In genomic region chr1:36293470-36293869, GRCm38 (mm10) we compare ENCODE assay signal across 29 mouse cellular contexts. TPM values are rescaled to one million over a fixed set of nuclear protein-coding genes. Genes with fewer than 3 reads are reported as not detected.
A peak's percentile ranks its signal among the peaks of the same experiment; 100 is the strongest.
DNase-seq lines count a peak whose midpoint lies in the region; TF ChIP-seq lines count a peak whose summit lies in the region.
"Had no signal": no experiment of that assay in that cellular context is flagged by ENCODE, and none has a peak within 500 bp of the region (broad histone marks: within the 10 kb centered on the region; RNA-seq: fewer than 3 reads in every experiment).

No protein-coding gene starts in this region.

- in situ Hi-C loops in CH12.LX (cut with MboI; ENCODE audit: low pct_ligation_motif_present, low pct_unique_long_range_greater_than_20kb, low sequenced_read_pairs) = no loop called here

- peaks cover 43% of the 10 kb centered on the region for H3K4me1 ChIP-seq in thymus, adult 2 months (replicated peaks; ENCODE audit: control insufficient read depth, insufficient read depth, low read length)
- H3K4me1 ChIP-seq in CH12.LX (ENCODE audit: control insufficient read depth in 1 of 2, insufficient read depth in 2 of 2) = peaks cover 35 to 48% of the 10 kb centered on the region in 2 experiments
- H3K4me1 ChIP-seq: forebrain, embryonic 12.5 days; heart, embryonic 15.5 days; hindbrain, embryonic 13.5 days; kidney, embryonic 15.5 days; midbrain, embryonic 13.5 days; neural tube, embryonic 15.5 days; stomach, embryonic 15.5 days had no signal

- DNase-seq in thymus, postnatal 14 days = peak; percentile 51
- DNase-seq in thymus, adult 2 months = no peak
- peak; percentile 44 for DNase-seq in CH12.LX (ENCODE audit: extremely low read depth)
- DNase-seq in naive thymus-derived CD4-positive, alpha-beta T cell, adult 2 months (ENCODE audit: low read depth) = peak; percentile 72
- no peak for DNase-seq in spleen, postnatal 36 days (ENCODE audit: low spot score in 2 of 2)
- no peak for DNase-seq in heart, postnatal 14 days
- no peak for DNase-seq in spleen, postnatal 10 days (ENCODE audit: low spot score in 2 of 2)
- DNase-seq: adrenal gland, postnatal 10 days; B cell, adult 2 months; cerebellum, adult 11-12 months; cerebellum, postnatal 14 days; gastrocnemius, postnatal 14 days; heart, adult 11 months; heart, postnatal 36 days; kidney, adult 11 months; kidney, postnatal 25 days; liver; lung, adult 2 months; lung, postnatal 10 days had no signal

- intact Hi-C loops in heart, postnatal 14 days (cut with DNase I) = no loop called here

- dilution Hi-C loops in CH12.LX (cut with MboI; ENCODE audit: extremely low pct_ligation_motif_present, extremely low pct_unique_long_range_greater_than_20kb, low sequenced_read_pairs) = no loop called here

- no peaks in the 10 kb centered on the region for H3K9me3 ChIP-seq in CH12.LX (replicated peaks; ENCODE audit: low read length)
- H3K9me3 ChIP-seq: forebrain, embryonic 12.5 days; heart, embryonic 10.5 days; heart, embryonic 15.5 days; hindbrain, embryonic 13.5 days; kidney, embryonic 15.5 days; midbrain, embryonic 13.5 days; neural tube, embryonic 15.5 days; stomach, embryonic 15.5 days had no signal

- no peak overlapping the region for H3K27ac ChIP-seq in thymus, adult 2 months (ENCODE audit: control insufficient read depth, insufficient read depth, low read length)
- H3K27ac ChIP-seq in CH12.LX (ENCODE audit: insufficient read depth, low read depth) = no peak overlapping the region
- H3K27ac ChIP-seq: forebrain, embryonic 12.5 days; heart, embryonic 10.5 days; heart, embryonic 15.5 days; hindbrain, embryonic 13.5 days; kidney, embryonic 15.5 days; liver, embryonic 14.5 days; macrophage; midbrain, embryonic 13.5 days; neural tube, embryonic 15.5 days; stomach, embryonic 15.5 days had no signal

- TF ChIP-seq CTCF in thymus, adult 2 months (IDR thresholded peaks at IDR 0.05; ENCODE audit: borderline replicate concordance, control insufficient read depth, extremely low read depth, insufficient read depth, low read length, poor library complexity) = no peak
- TF ChIP-seq CTCF in CH12.LX (conservative IDR thresholded peaks at IDR 0.05 in 1 of 2, IDR thresholded peaks at IDR 0.05 in 1 of 2; ENCODE audit: low read depth in 2 of 2, low read length in 2 of 2) = no peak

- TF ChIP-seq POLR2A in thymus, adult 2 months (IDR thresholded peaks at IDR 0.05; ENCODE audit: control insufficient read depth, extremely low read depth, insufficient read depth, low read length, poor library complexity) = no peak
- no peak for TF ChIP-seq POLR2A in CH12.LX (IDR thresholded peaks at IDR 0.05; ENCODE audit: low read depth, low read length)

- H3K4me2 ChIP-seq in CH12.LX (ENCODE audit: insufficient read depth, low read depth, poor library complexity, severe bottlenecking) = no peak overlapping the region
- H3K4me2 ChIP-seq: forebrain, embryonic 12.5 days; heart, embryonic 15.5 days; hindbrain, embryonic 13.5 days; kidney, embryonic 15.5 days; midbrain, embryonic 13.5 days; neural tube, embryonic 15.5 days; stomach, embryonic 15.5 days had no signal

- no peaks in the 10 kb centered on the region for H3K36me3 ChIP-seq in thymus, adult 2 months (ENCODE audit: control insufficient read depth, insufficient read depth, low read length)
- H3K36me3 ChIP-seq in CH12.LX (replicated peaks in 1 of 2; ENCODE audit: control insufficient read depth in 1 of 2, insufficient read depth in 1 of 2, low read length in 1 of 2) = no peaks in the 10 kb centered on the region
- H3K36me3 ChIP-seq: forebrain, embryonic 12.5 days; heart, embryonic 10.5 days; heart, embryonic 15.5 days; hindbrain, embryonic 13.5 days; kidney, embryonic 15.5 days; midbrain, embryonic 13.5 days; neural tube, embryonic 15.5 days; stomach, embryonic 15.5 days had no signal

- TF ChIP-seq RAD21 in CH12.LX (IDR thresholded peaks at IDR 0.05; ENCODE audit: low read depth, low read length) = no peak

- no peaks in the 10 kb centered on the region for H3K27me3 ChIP-seq in thymus, adult 2 months (ENCODE audit: control insufficient read depth, insufficient read depth, low read length)
- H3K27me3 ChIP-seq in CH12.LX (replicated peaks) = peaks cover 46% of the 10 kb centered on the region

- peak; percentile 31; the same call in 1 of the 2 replicates for TF ChIP-seq EP300 in CH12.LX (IDR thresholded peaks at IDR 0.05; ENCODE audit: low read length)

- no peak overlapping the region for H3K4me3 ChIP-seq in thymus, adult 2 months (ENCODE audit: control insufficient read depth, insufficient read depth, low read length)
- no peak overlapping the region for H3K4me3 ChIP-seq in CH12.LX (replicated peaks in 1 of 3; ENCODE audit: low read depth in 2 of 3, low read length in 2 of 3, poor library complexity in 1 of 3)
- H3K4me3 ChIP-seq: forebrain, embryonic 12.5 days; heart, embryonic 10.5 days; heart, embryonic 15.5 days; hindbrain, embryonic 13.5 days; kidney, embryonic 15.5 days; midbrain, embryonic 13.5 days; neural tube, embryonic 15.5 days; stomach, embryonic 15.5 days had no signal

- 54% methylated on average over 8 of the region's 8 CpGs for WGBS in thymus, adult 2 months

- H3K9ac ChIP-seq in CH12.LX (ENCODE audit: insufficient read depth, low read depth) = no peak overlapping the region
- H3K9ac ChIP-seq: forebrain, embryonic 12.5 days; heart, embryonic 15.5 days; hindbrain, embryonic 13.5 days; kidney, embryonic 15.5 days; liver, embryonic 14.5 days; midbrain, embryonic 13.5 days; neural tube, embryonic 15.5 days; stomach, embryonic 15.5 days had no signal

- H3K79me2 ChIP-seq in CH12.LX (replicated peaks; ENCODE audit: control insufficient read depth, extremely low read depth, insufficient read depth, poor library complexity, severe bottlenecking) = no peaks in the 10 kb centered on the region

TF ChIP-seq in CH12.LX, 34 proteins besides CTCF, POLR2A, EP300 and RAD21:
- peak; percentile 76; the same call in 1 of the 2 replicates for TF ChIP-seq IRF4 (IDR thresholded peaks at IDR 0.05; ENCODE audit: low read depth, low read length)
- peak; percentile 41; the same call in 1 of the 2 replicates for TF ChIP-seq ETS1 (conservative IDR thresholded peaks at IDR 0.05; ENCODE audit: low read depth, low read length)
- no peak for TF ChIP-seq UBTF (IDR thresholded peaks at IDR 0.05; ENCODE audit: low read depth, low read length)
- no peak for TF ChIP-seq JUN (IDR thresholded peaks at IDR 0.05; ENCODE audit: insufficient read depth, low read depth, low read length)
- no peak for TF ChIP-seq JUND (conservative IDR thresholded peaks at IDR 0.05; ENCODE audit: low read depth, low read length)
- no peak for TF ChIP-seq E2F4 (IDR thresholded peaks at IDR 0.05; ENCODE audit: insufficient replicate concordance, low read depth, low read length)
- no peak for TF ChIP-seq PAX5 (IDR thresholded peaks at IDR 0.05; ENCODE audit: low read length)
- TF ChIP-seq MXI1 (IDR thresholded peaks at IDR 0.05; ENCODE audit: low read depth, low read length) = no peak
- no peak for TF ChIP-seq USF2 (conservative IDR thresholded peaks at IDR 0.05; ENCODE audit: low read depth, low read length)

RNA-seq across cellular contexts. Expression of gene Arid5a, which starts 14.1 kb away (rescaled TPM):
- polyA plus RNA-seq in thymus, adult 2 months (2012; rRNA removed) = 51.7 and 57.2 TPM in 2 replicates
- total RNA-seq in CH12.LX (2012; rRNA removed) (15.2 and 19.6 TPM in 2 replicates), CH12.LX (2014; rRNA removed) (16.0 and 17.0 TPM in 2 replicates)
- polyA plus RNA-seq in CH12.LX (2012; ENCODE audit: insufficient read length, low read depth) = 13.2 and 16.1 TPM in 2 replicates
- total RNA-seq in heart, postnatal 14 days (2021) = 10 to 100 TPM in 1 of 2 experiments, 1 to 10 TPM in 1; 9.1 to 11.4 TPM

RNA-seq across cellular contexts. Expression of gene Neurl3, which starts 19.0 kb away (rescaled TPM):
- 13.4 and 14.3 TPM in 2 replicates for polyA plus RNA-seq in thymus, adult 2 months (2012; rRNA removed)
- total RNA-seq in CH12.LX (2012; rRNA removed) (0.08 TPM in 1 of 2 replicates, not detected in the other), CH12.LX (2014; rRNA removed) (0.08 TPM in 1 of 2 replicates, not detected in the other)
- polyA plus RNA-seq in CH12.LX (2012; ENCODE audit: insufficient read length, low read depth) = 0.09 and 0.10 TPM in 2 replicates
- 1 to 10 TPM; 2.6 to 2.9 TPM for total RNA-seq in heart, postnatal 14 days (2021)

RNA-seq across cellular contexts. Expression of gene Uggt1, which starts 49.0 kb away (rescaled TPM):
- polyA plus RNA-seq in thymus, adult 2 months (2012; rRNA removed) = 31.8 and 33.0 TPM in 2 replicates
- total RNA-seq in CH12.LX (2012; rRNA removed) (41.2 and 47.9 TPM in 2 replicates), CH12.LX (2014; rRNA removed) (35.3 and 39.8 TPM in 2 replicates)
- 38.6 and 39.5 TPM in 2 replicates for polyA plus RNA-seq in CH12.LX (2012; ENCODE audit: insufficient read length, low read depth)
- total RNA-seq in heart, postnatal 14 days (2021) = 10 to 100 TPM; 26.5 to 30.9 TPM

Comparison
In these comparisons a context has a peak if more than half of its experiments do, and no peak if none do; other contexts are left out.
1. DNase-seq: peak in thymus, postnatal 14 days (single experiment), CH12.LX (single experiment) and naive thymus-derived CD4-positive, alpha-beta T cell, adult 2 months (single experiment); none in thymus, adult 2 months (single experiment), spleen, postnatal 36 days (0 of 2), heart, postnatal 14 days (0 of 2) and spleen, postnatal 10 days (0 of 2).